16 mouse cellular contexts compared by ENCODE assay signal in genomic region chr4:155095967-155096366, GRCm38 (mm10). TPM values are rescaled to one million over a fixed set of nuclear protein-coding genes. Genes with fewer than 3 reads are reported as not detected.
DNase-seq lines count a peak whose midpoint lies in the region; ATAC-seq and TF ChIP-seq lines count a peak whose summit lies in the region.
"Had no signal": no experiment of that assay in that cellular context is flagged by ENCODE, and none has a peak within 500 bp of the region (broad histone marks: within the 10 kb centered on the region; RNA-seq: fewer than 3 reads in every experiment).

No protein-coding gene starts in this region.

- H3K4me1 ChIP-seq in embryonic facial prominence, embryonic 14.5 days (ENCODE audit: control insufficient read depth, insufficient read depth, low read length): no peaks in the 10 kb centered on the region
- peaks cover 37% of the 10 kb centered on the region for H3K4me1 ChIP-seq in embryonic facial prominence, embryonic 10.5 days
- H3K4me1 ChIP-seq in kidney, postnatal 0 days (replicated peaks; ENCODE audit: insufficient read depth, low read length): no peaks in the 10 kb centered on the region
- peaks cover 29% of the 10 kb centered on the region for H3K4me1 ChIP-seq in limb, embryonic 13.5 days
- H3K4me1 ChIP-seq: liver, embryonic 13.5 days had no signal

- no peaks in the 10 kb centered on the region for H3K27me3 ChIP-seq in embryonic facial prominence, embryonic 14.5 days (replicated peaks; ENCODE audit: control insufficient read depth, insufficient read depth, low read length)
- no peaks in the 10 kb centered on the region for H3K27me3 ChIP-seq in embryonic facial prominence, embryonic 10.5 days (replicated peaks; ENCODE audit: low read depth, poor library complexity, severe bottlenecking)
- no peaks in the 10 kb centered on the region for H3K27me3 ChIP-seq in kidney, postnatal 0 days (ENCODE audit: insufficient read depth, low read length)
- no peaks in the 10 kb centered on the region for H3K27me3 ChIP-seq in limb, embryonic 13.5 days
- H3K27me3 ChIP-seq: CH12.LX; embryonic facial prominence, embryonic 13.5 days; forebrain, embryonic 15.5 days; liver, embryonic 13.5 days; neural tube, embryonic 15.5 days had no signal

- 86% methylated on average over 8 of the region's 8 CpGs for WGBS in embryonic facial prominence, embryonic 14.5 days
- WGBS in embryonic facial prominence, embryonic 10.5 days: 92% methylated on average over 8 of the region's 8 CpGs
- 76% methylated on average over 8 of the region's 8 CpGs for WGBS in kidney, postnatal 0 days
- WGBS in limb, embryonic 13.5 days: 81% methylated on average over 8 of the region's 8 CpGs

- no peak for DNase-seq in embryonic facial prominence, embryonic 14.5 days (ENCODE audit: low spot score)
- DNase-seq in embryonic facial prominence, embryonic 10.5 days (ENCODE audit: low spot score): no peak
- no peak for DNase-seq in kidney, postnatal 0 days (ENCODE audit: low spot score)
- DNase-seq in kidney, postnatal 25 days: no peak
- DNase-seq in cerebellum, adult 9-10 months: peak; percentile 79
- DNase-seq in right cerebral cortex, postnatal 36 days (ENCODE audit: low spot score in 2 of 2): no peak
- DNase-seq in spleen, adult 12 weeks (ENCODE audit: low spot score): no peak

- H3K4me3 ChIP-seq in embryonic facial prominence, embryonic 14.5 days (ENCODE audit: low read depth, low read length): no peak overlapping the region
- H3K4me3 ChIP-seq in embryonic facial prominence, embryonic 10.5 days: no peak overlapping the region
- H3K4me3 ChIP-seq in kidney, postnatal 0 days (replicated peaks; ENCODE audit: low read depth, low read length): no peak overlapping the region
- H3K4me3 ChIP-seq in limb, embryonic 13.5 days: no peak overlapping the region
- H3K4me3 ChIP-seq: embryonic facial prominence, embryonic 13.5 days; forebrain, embryonic 15.5 days; liver, embryonic 13.5 days; myocyte; neural tube, embryonic 15.5 days had no signal

- H3K4me2 ChIP-seq in embryonic facial prominence, embryonic 14.5 days (ENCODE audit: low read depth, low read length): no peak overlapping the region
- H3K4me2 ChIP-seq in kidney, postnatal 0 days (ENCODE audit: low read length): no peak overlapping the region
- H3K4me2 ChIP-seq in limb, embryonic 13.5 days (replicated peaks): no peak overlapping the region
- H3K4me2 ChIP-seq: embryonic facial prominence, embryonic 13.5 days; forebrain, embryonic 15.5 days; liver, embryonic 13.5 days; neural tube, embryonic 15.5 days had no signal

- no peaks in the 10 kb centered on the region for H3K9me3 ChIP-seq in embryonic facial prominence, embryonic 14.5 days (ENCODE audit: control insufficient read depth, low read length)
- H3K9me3 ChIP-seq in embryonic facial prominence, embryonic 10.5 days: no peaks in the 10 kb centered on the region
- H3K9me3 ChIP-seq in kidney, postnatal 0 days (replicated peaks; ENCODE audit: low read length): no peaks in the 10 kb centered on the region
- H3K9me3 ChIP-seq in limb, embryonic 13.5 days: no peaks in the 10 kb centered on the region
- H3K9me3 ChIP-seq: embryonic facial prominence, embryonic 13.5 days; forebrain, embryonic 15.5 days; liver, embryonic 13.5 days; megakaryocyte, embryonic 14.5 days; neural tube, embryonic 15.5 days had no signal

- H3K9ac ChIP-seq in embryonic facial prominence, embryonic 14.5 days (ENCODE audit: low read depth, low read length): 0 out of 2 replicates have a peak overlapping the region, but pooled peaks have one; percentile 15
- H3K9ac ChIP-seq in kidney, postnatal 0 days (ENCODE audit: low read depth, low read length): no peak overlapping the region
- 0 out of 2 replicates have a peak overlapping the region, but pooled peaks have one; percentile 31 for H3K9ac ChIP-seq in limb, embryonic 13.5 days
- H3K9ac ChIP-seq: forebrain, embryonic 15.5 days; liver, embryonic 13.5 days; neural tube, embryonic 15.5 days had no signal

- no peak overlapping the region for H3K27ac ChIP-seq in embryonic facial prominence, embryonic 14.5 days (replicated peaks; ENCODE audit: low read depth, low read length)
- H3K27ac ChIP-seq in embryonic facial prominence, embryonic 10.5 days (replicated peaks): no peak overlapping the region
- H3K27ac ChIP-seq in kidney, postnatal 0 days: 0 out of 2 replicates have a peak overlapping the region, but pooled peaks have one; percentile 42
- H3K27ac ChIP-seq in limb, embryonic 13.5 days: peak overlapping the region; percentile 39; the same call in 1 of the 2 replicates
- H3K27ac ChIP-seq: liver, embryonic 13.5 days had no signal

- H3K36me3 ChIP-seq in embryonic facial prominence, embryonic 14.5 days (ENCODE audit: control insufficient read depth, insufficient read depth, low read length): no peaks in the 10 kb centered on the region
- H3K36me3 ChIP-seq in embryonic facial prominence, embryonic 10.5 days (replicated peaks): peaks cover 3% of the 10 kb centered on the region; the same call in 1 of the 2 replicates
- no peaks in the 10 kb centered on the region for H3K36me3 ChIP-seq in kidney, postnatal 0 days (ENCODE audit: insufficient read depth, low read length)
- H3K36me3 ChIP-seq in limb, embryonic 13.5 days: peaks cover 11% of the 10 kb centered on the region; the same call in 1 of the 2 replicates
- H3K36me3 ChIP-seq: liver, embryonic 13.5 days had no signal

- no peak for TF ChIP-seq CTCF in kidney, postnatal 0 days (IDR thresholded peaks at IDR 0.05; ENCODE audit: low read depth)

- no peak for ATAC-seq in embryonic facial prominence, embryonic 14.5 days (ENCODE audit: low read depth)
- ATAC-seq in kidney, postnatal 0 days (replicated peaks; ENCODE audit: low FRiP score, low read depth): no peak
- no peak for ATAC-seq in limb, embryonic 13.5 days (ENCODE audit: low FRiP score, low read depth)

RNA-seq across cellular contexts. Expression of gene Morn1, which starts 9.6 kb away (rescaled TPM):
- polyA plus RNA-seq in embryonic facial prominence, embryonic 14.5 days (2014; fragmentation: Nextera tagmentation; extraction: Ambion mirVana): 3.9 and 4.7 TPM in 2 replicates
- polyA plus RNA-seq in embryonic facial prominence, embryonic 10.5 days (2016; fragmentation: Nextera tagmentation; extraction: Ambion mirVana): 4.3 and 5.4 TPM in 2 replicates
- 7.0 and 7.6 TPM in 2 replicates for polyA plus RNA-seq in kidney, postnatal 0 days (2015; fragmentation: Nextera tagmentation; extraction: Ambion mirVana)
- 4.9 and 7.5 TPM in 2 replicates for polyA plus RNA-seq in limb, embryonic 13.5 days (2015; fragmentation: Nextera tagmentation; extraction: Ambion mirVana)

RNA-seq across cellular contexts. Expression of gene Rer1, which starts 9.8 kb away (rescaled TPM):
- 180 and 187 TPM in 2 replicates for polyA plus RNA-seq in embryonic facial prominence, embryonic 14.5 days (2014; fragmentation: Nextera tagmentation; extraction: Ambion mirVana)
- 128 and 134 TPM in 2 replicates for polyA plus RNA-seq in embryonic facial prominence, embryonic 10.5 days (2016; fragmentation: Nextera tagmentation; extraction: Ambion mirVana)
- 194 and 205 TPM in 2 replicates for polyA plus RNA-seq in kidney, postnatal 0 days (2015; fragmentation: Nextera tagmentation; extraction: Ambion mirVana)
- polyA plus RNA-seq in limb, embryonic 13.5 days (2015; fragmentation: Nextera tagmentation; extraction: Ambion mirVana): 147 and 149 TPM in 2 replicates

RNA-seq across cellular contexts. Expression of gene Pex10, which starts 29.2 kb away (rescaled TPM):
- polyA plus RNA-seq in embryonic facial prominence, embryonic 14.5 days (2014; fragmentation: Nextera tagmentation; extraction: Ambion mirVana): 5.8 and 7.3 TPM in 2 replicates
- 19.0 and 22.2 TPM in 2 replicates for polyA plus RNA-seq in embryonic facial prominence, embryonic 10.5 days (2016; fragmentation: Nextera tagmentation; extraction: Ambion mirVana)
- polyA plus RNA-seq in kidney, postnatal 0 days (2015; fragmentation: Nextera tagmentation; extraction: Ambion mirVana): 18.3 and 19.7 TPM in 2 replicates
- 22.3 and 22.6 TPM in 2 replicates for polyA plus RNA-seq in limb, embryonic 13.5 days (2015; fragmentation: Nextera tagmentation; extraction: Ambion mirVana)

RNA-seq across cellular contexts. Expression of gene Plch2, which starts 39.4 kb away (rescaled TPM):
- 9.8 and 11.2 TPM in 2 replicates for polyA plus RNA-seq in embryonic facial prominence, embryonic 14.5 days (2014; fragmentation: Nextera tagmentation; extraction: Ambion mirVana)
- polyA plus RNA-seq in embryonic facial prominence, embryonic 10.5 days (2016; fragmentation: Nextera tagmentation; extraction: Ambion mirVana): 2.0 and 3.5 TPM in 2 replicates
- 2.1 and 2.3 TPM in 2 replicates for polyA plus RNA-seq in kidney, postnatal 0 days (2015; fragmentation: Nextera tagmentation; extraction: Ambion mirVana)
- 3.6 and 4.1 TPM in 2 replicates for polyA plus RNA-seq in limb, embryonic 13.5 days (2015; fragmentation: Nextera tagmentation; extraction: Ambion mirVana)
- polyA plus RNA-seq: inflammation-experienced regulatory T-cells, adult 6 months had no signal

Comparison
In these comparisons a context has a peak if more than half of its experiments do, and no peak if none do; other contexts are left out.
1. H3K27ac ChIP-seq: peak in kidney, postnatal 0 days (single experiment) and limb, embryonic 13.5 days (single experiment); none in embryonic facial prominence, embryonic 14.5 days (single experiment) and embryonic facial prominence, embryonic 10.5 days (single experiment).